Mouse (Mus musculus) midbrain, embryonic 14.5 days (tissue): ENCODE data around the gene Atoh1. TPM values are rescaled to one million over a fixed set of nuclear protein-coding genes. Genes with fewer than 3 reads are reported as not detected.

Experiments used
- ATAC-seq: fragments of 200-750 bp; cut with Nextera tagmentation; 2 replicates; pipeline ENCODE4 v1.8.0; 2017; ENCODE audit warnings: moderate number of reproducible peaks, moderate library complexity; ENCODE audit not compliant: low FRiP score, low TSS enrichment
- DNase-seq: peaks from one replicate; pipeline ENCODE4 v3.0.0-alpha.2; 2015
- H3K27ac ChIP-seq: fragments of 300-500 bp; sonication (generic); replicated peaks from 2 replicates; pipeline ENCODE4 v1.5.1; 2014; ENCODE audit warnings: mild to moderate bottlenecking, low read depth, low read length, moderate library complexity
- H3K27me3 ChIP-seq: fragments of 300-500 bp; sonication (generic); 2 replicates; pipeline ENCODE4 v1.6.1; 2014; ENCODE audit warnings: low read length, control low read depth, mixed read lengths; ENCODE audit not compliant: control insufficient read depth, insufficient read depth
- H3K36me3 ChIP-seq: fragments of 300-500 bp; sonication (generic); 2 replicates; pipeline ENCODE4 v1.6.1; 2014; ENCODE audit warnings: low read length, control low read depth; ENCODE audit not compliant: control insufficient read depth, insufficient read depth
- H3K4me1 ChIP-seq: fragments of 300-500 bp; sonication (generic); 2 replicates; pipeline ENCODE4 v1.6.1; 2014; ENCODE audit warnings: mild to moderate bottlenecking, antibody characterized with exemption, low read length, control low read depth; ENCODE audit not compliant: control insufficient read depth, insufficient read depth
- H3K4me2 ChIP-seq: fragments of 300-500 bp; sonication (generic); 2 replicates; pipeline ENCODE4 v1.6.1; 2014; ENCODE audit warnings: mild to moderate bottlenecking, low read length, moderate library complexity
- H3K4me3 ChIP-seq: fragments of 300-500 bp; sonication (generic); replicated peaks from 2 replicates; pipeline ENCODE4 v1.5.1; 2014; ENCODE audit warnings: low read depth, low read length
- H3K9ac ChIP-seq: fragments of 300-500 bp; sonication (generic); replicated peaks from 2 replicates; pipeline ENCODE4 v1.6.1; 2014; ENCODE audit warnings: mild to moderate bottlenecking, low read length, moderate library complexity
- H3K9me3 ChIP-seq: fragments of 300-500 bp; sonication (generic); 2 replicates; pipeline ENCODE4 v1.6.1; 2016; ENCODE audit warnings: low read length, control low read depth, mixed read lengths; ENCODE audit not compliant: control insufficient read depth
- WGBS: fragments of 180-500 bp; shearing (Covaris S2); extraction: QIAGEN DNeasy Blood & Tissue Kit; methylation state at CpG from one replicate; pipeline ENCODE4 v1.1.7; 2014; 5-methylcytosine and 5-hydroxymethylcytosine counted together
- polyA plus RNA-seq: library from polyadenylated mRNA; unstranded; fragments of >200 nt; fragmentation: Nextera tagmentation; extraction: Ambion mirVana; gene quantifications from 2 replicates; pipeline ENCODE4 v1.2.1, GENCODE M21; 2014

Atoh1 gene
- polyA plus RNA-seq, result 4.2 and 4.6 TPM in 2 replicates

GRCm38 (mm10) chr6:64728499-64729198, at the start of gene Atoh1:
TSS of gene Atoh1 (plus strand) at chr6:64729125.
- Histone ChIP-seq H3K9me3 (no peaks in the 10 kb centered on the region), H3K9ac (peak within 1 kb of the TSS; percentile 29; the same call in 1 of the 2 replicates), H3K4me1 (peaks cover 20% of the 10 kb centered on the region), H3K36me3 (no peaks in the 10 kb centered on the region), H3K4me3 (peak within 1 kb of the TSS; percentile 42), H3K4me2 (peak within 1 kb of the TSS; percentile 73), H3K27me3 (peaks cover 69% of the 10 kb centered on the region), H3K27ac (no peak within 1 kb of the TSS)
- DNase-seq, result peak; percentile 69
- under 1% methylated on average over 34 of the region's 34 CpGs for WGBS
- ATAC-seq, result peak; percentile 71

GRCm38 (mm10) chr6:64683974-64684373, 45.0 kb upstream of the Atoh1 start:
- Histone ChIP-seq H3K27ac (no peak overlapping the region), H3K27me3 (peaks cover 28% of the 10 kb centered on the region), H3K4me3 (no peak overlapping the region), H3K9ac (no peak overlapping the region), H3K9me3 (no peaks in the 10 kb centered on the region), H3K4me1 (peaks cover 11% of the 10 kb centered on the region), H3K4me2 (no peak overlapping the region), H3K36me3 (no peaks in the 10 kb centered on the region)
- 32% methylated on average over 9 of the region's 9 CpGs for WGBS
- ATAC-seq (peak; percentile 40; the same call in 1 of the 2 replicates), DNase-seq (peak; percentile 76)

- Histone ChIP-seq H3K9ac (no peak overlapping the region), H3K27ac (no peak overlapping the region), H3K4me1 (peaks cover 11% of the 10 kb centered on the region), H3K36me3 (no peaks in the 10 kb centered on the region), H3K27me3 (peaks cover 30% of the 10 kb centered on the region), H3K4me3 (no peak overlapping the region), H3K4me2 (peak overlapping the region; percentile 42; the same call in 1 of the 2 replicates), H3K9me3 (no peaks in the 10 kb centered on the region)
- DNase-seq (peak; percentile 86), ATAC-seq (peak; percentile 36; the same call in 1 of the 2 replicates)
- under 1% methylated on average over 5 of the region's 5 CpGs for WGBS
Observed at GRCm38 (mm10) chr6:64684973-64685372, 44.0 kb upstream of the Atoh1 start.

- Histone ChIP-seq H3K27me3 (peaks cover 38% of the 10 kb centered on the region), H3K4me1 (peaks cover 11% of the 10 kb centered on the region), H3K4me2 (peak overlapping the region; percentile 50), H3K36me3 (no peaks in the 10 kb centered on the region), H3K9me3 (no peaks in the 10 kb centered on the region), H3K27ac (no peak overlapping the region), H3K4me3 (peak overlapping the region; percentile 7; the same call in 1 of the 2 replicates), H3K9ac (no peak overlapping the region)
- WGBS, result 1% methylated on average over 19 of the region's 19 CpGs
- DNase-seq (peak; percentile 64), ATAC-seq (peak; percentile 28)
Observed at GRCm38 (mm10) chr6:64688181-64688944, 40.6 kb upstream of the Atoh1 start.

- Histone ChIP-seq H3K4me3 (no peak overlapping the region), H3K4me2 (no peak overlapping the region), H3K36me3 (no peaks in the 10 kb centered on the region), H3K4me1 (no peaks in the 10 kb centered on the region), H3K9ac (no peak overlapping the region), H3K9me3 (no peaks in the 10 kb centered on the region), H3K27me3 (peaks cover 12% of the 10 kb centered on the region), H3K27ac (no peak overlapping the region)
- DNase-seq (no peak), ATAC-seq (no peak)
- 13% methylated on average over 7 of the region's 7 CpGs for WGBS
Observed at GRCm38 (mm10) chr6:64694688-64695087, 34.2 kb upstream of the Atoh1 start.

- H3K9ac ChIP-seq, result no peak overlapping the region
- no peaks in the 10 kb centered on the region for H3K9me3 ChIP-seq
- H3K36me3 ChIP-seq, result no peaks in the 10 kb centered on the region
- H3K4me2 ChIP-seq, result no peak overlapping the region
- H3K4me3 ChIP-seq, result no peak overlapping the region
- ATAC-seq, result no peak
- no peak overlapping the region for H3K27ac ChIP-seq
- H3K4me1 ChIP-seq, result no peaks in the 10 kb centered on the region
- 88% methylated on average over 2 of the region's 2 CpGs for WGBS
- H3K27me3 ChIP-seq, result 0 out of 2 replicates have a peak, but pooled peaks cover 2% of the 10 kb centered on the region
- no peak for DNase-seq
Observed at GRCm38 (mm10) chr6:64703659-64704058, 25.3 kb upstream of the Atoh1 start.

- H3K27ac ChIP-seq, result no peak overlapping the region
- ATAC-seq, result 0 out of 2 replicates have a peak, but pooled peaks have one; percentile 38
- no peaks in the 10 kb centered on the region for H3K36me3 ChIP-seq
- H3K9ac ChIP-seq, result no peak overlapping the region
- under 1% methylated on average over 29 of the region's 29 CpGs for WGBS
- peak overlapping the region; percentile 42 for H3K4me3 ChIP-seq
- peaks cover 20% of the 10 kb centered on the region for H3K4me1 ChIP-seq
- H3K9me3 ChIP-seq, result no peaks in the 10 kb centered on the region
- peaks cover 61% of the 10 kb centered on the region for H3K27me3 ChIP-seq
- peak overlapping the region; percentile 73 for H3K4me2 ChIP-seq
- DNase-seq, result peak; percentile 54
Observed at GRCm38 (mm10) chr6:64727751-64728403, 1.0 kb upstream of the Atoh1 start.

- peak overlapping the region; percentile 42 for H3K4me3 ChIP-seq
- DNase-seq (peak; percentile 64), ATAC-seq (peak; percentile 57)
- H3K27ac ChIP-seq, result no peak overlapping the region
- peak overlapping the region; percentile 29; the same call in 1 of the 2 replicates for H3K9ac ChIP-seq
- WGBS, result under 1% methylated on average over 53 of the region's 53 CpGs
- H3K27me3 ChIP-seq, result peaks cover 75% of the 10 kb centered on the region
- peak overlapping the region; percentile 73 for H3K4me2 ChIP-seq
- no peaks in the 10 kb centered on the region for H3K36me3 ChIP-seq
- no peaks in the 10 kb centered on the region for H3K9me3 ChIP-seq
- peaks cover 20% of the 10 kb centered on the region for H3K4me1 ChIP-seq
Observed at GRCm38 (mm10) chr6:64729231-64730011, 496 bp downstream of the Atoh1 start.
